Mouse (Mus musculus) fat pad, adult 2 months (tissue): ENCODE data around the gene Olfr320.
"Not testable (repeated sequence)": the region's sequence is repeated elsewhere in the genome, so short reads cannot be mapped to it uniquely, and the experiment has no call there.

Source experiments
- DNase-seq: peaks from one replicate; pipeline ENCODE4 v3.0.0-alpha.2; 2011; ENCODE audit warnings: low read depth, low spot score; ENCODE audit errors: extremely low read depth

Olfr320 gene

DNA sequence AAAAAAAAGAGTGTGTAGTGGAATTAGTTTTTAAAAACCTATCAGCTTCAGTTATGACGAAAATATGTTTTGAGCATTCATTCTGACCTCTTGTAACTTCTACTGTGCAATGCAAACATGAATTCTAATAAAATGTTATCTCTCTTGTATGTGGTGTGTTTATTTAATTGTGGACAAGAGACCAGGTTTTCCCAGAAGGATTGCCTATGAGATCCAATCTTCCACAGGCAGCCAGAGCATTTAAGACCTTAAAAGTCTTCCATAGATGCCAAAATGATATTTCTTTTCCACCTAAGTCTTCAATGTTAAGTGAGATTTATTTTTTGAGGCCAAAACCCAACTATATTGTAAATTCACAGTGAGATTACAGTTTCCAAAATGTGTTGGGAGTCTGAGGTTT is at the start of gene Olfr320:
Gene Olfr320 (plus strand): TSS at position 301 of the 400 bp plus-strand sequence.
- no peak for DNase-seq

DNA sequence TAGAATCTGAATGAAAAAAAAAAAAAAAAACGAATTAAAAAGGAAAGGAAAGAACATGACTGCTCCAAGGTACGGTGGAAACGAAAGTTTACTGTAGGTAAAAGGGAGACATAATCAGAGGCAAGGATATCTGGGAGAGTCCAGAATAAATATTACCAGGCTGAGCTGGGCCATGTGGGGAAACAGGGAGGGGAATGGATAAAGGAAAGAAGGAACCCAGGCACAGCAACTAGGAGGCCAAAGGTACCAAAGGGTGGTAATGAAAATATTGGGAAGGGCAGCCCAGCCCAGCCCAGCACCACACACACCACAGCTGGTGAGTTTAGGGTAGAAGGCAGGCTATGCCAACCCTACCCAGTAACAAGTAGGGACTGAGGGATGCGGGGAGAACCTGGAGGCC is 46.0 kb upstream of the Olfr320 start:
- DNase-seq: no peak

DNA sequence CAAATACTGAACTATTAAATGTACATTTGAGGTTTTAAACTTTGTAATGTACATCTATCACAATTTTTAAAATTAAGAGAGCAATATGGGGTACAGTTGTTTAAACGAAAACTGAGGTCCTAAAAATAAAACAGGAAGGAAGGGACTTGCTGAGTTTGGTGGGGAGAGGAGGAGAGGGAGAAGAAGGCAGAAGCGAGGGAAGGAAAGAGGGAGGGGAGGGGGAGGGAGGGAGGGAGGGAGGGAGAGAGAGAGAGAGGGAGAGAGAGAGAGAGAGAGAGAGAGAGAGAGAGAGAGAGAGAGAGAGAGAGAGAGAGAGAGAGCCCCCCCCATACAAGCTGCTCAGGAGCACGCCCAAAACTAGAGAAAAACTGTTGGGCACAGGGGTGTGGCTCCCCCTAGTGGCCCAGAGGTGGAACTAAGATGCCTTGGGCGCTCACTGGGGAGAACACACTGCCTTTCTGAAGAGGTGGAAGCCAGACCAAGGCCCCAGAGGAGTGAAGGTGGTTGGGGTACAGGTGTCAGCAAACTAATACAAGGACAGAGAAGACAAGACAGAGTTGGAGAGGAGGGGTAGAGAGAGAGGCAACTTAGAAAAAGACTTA is 44.4 kb upstream of the Olfr320 start:
- DNase-seq: no peak

DNA sequence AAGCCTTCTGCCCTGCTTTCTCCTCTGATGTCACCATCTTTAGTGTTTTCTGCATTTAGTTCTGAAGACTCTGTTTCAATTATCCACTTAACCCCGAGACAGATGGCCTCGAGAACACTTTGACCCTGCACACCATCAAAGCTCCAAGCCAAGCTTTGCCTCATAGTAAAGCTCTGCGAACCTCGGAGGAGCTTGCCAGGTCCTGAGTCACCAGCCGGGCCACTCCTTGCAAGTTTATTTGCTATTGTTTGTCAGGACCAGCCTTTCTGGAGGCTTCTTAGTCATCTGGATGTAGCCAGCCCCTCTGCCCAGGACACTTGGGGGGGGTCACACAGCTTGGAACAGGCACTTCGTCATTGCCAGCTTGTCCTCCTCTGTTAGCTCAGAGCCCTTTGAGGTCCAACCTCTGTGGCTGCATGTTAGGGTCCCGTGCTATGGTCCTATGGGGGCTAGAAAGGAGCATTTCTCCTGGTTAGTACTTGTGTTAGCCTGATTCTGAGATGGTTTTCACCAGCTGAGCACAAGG is 42.7 kb upstream of the Olfr320 start:
- DNase-seq: no peak

DNA sequence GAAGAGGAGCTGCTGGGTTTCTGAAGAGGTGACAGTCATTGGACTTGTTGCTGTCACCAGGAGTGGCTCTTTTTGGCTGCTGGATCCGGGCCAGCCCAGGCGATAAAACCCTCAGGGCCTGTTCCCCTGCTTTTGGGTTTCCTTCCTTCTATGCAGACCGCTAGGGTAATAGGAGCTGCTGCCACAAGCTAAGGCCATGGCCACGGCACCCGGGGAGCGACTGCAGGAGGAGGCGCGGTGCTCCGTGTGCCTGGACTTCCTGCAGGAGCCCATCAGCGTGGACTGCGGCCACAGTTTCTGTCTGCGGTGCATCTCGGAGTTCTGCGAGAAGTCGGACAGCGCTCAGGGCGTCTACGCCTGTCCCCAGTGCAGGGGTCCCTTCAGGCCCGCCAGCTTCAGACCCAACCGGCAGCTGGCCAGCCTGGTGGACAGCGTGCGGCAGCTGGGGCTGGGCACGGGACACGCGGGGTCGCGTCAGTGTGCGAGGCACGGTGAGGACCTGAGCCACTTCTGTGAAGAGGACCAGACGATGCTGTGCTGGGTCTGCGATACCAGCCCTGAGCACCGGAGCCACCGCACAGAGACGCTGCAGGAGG is 40.5 kb upstream of the Olfr320 start, which contains the start of gene Trim58:
Gene Trim58 (plus strand): TSS at position 194 of the 596 bp plus-strand sequence.
- no peak for DNase-seq

DNA sequence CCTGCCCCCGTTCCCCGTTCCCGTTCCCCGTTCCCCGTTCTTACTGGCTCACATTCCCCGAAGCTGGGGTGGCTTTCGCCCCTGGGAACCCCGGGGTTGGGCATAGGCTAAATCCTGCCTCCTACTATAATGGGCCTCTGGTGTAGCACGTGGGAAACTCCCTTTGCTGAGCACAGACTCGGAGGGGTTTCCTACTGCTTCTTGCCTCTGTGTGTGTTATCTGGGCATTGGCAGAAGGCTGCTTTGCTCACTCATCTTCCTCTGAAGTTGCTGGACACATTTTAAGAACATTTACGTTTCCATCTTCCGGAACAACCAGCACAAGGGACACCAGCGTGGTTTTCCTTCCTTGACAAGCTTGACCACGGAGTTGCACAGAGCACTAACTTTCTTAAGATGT is 39.8 kb upstream of the Olfr320 start:
- DNase-seq: no peak

DNA sequence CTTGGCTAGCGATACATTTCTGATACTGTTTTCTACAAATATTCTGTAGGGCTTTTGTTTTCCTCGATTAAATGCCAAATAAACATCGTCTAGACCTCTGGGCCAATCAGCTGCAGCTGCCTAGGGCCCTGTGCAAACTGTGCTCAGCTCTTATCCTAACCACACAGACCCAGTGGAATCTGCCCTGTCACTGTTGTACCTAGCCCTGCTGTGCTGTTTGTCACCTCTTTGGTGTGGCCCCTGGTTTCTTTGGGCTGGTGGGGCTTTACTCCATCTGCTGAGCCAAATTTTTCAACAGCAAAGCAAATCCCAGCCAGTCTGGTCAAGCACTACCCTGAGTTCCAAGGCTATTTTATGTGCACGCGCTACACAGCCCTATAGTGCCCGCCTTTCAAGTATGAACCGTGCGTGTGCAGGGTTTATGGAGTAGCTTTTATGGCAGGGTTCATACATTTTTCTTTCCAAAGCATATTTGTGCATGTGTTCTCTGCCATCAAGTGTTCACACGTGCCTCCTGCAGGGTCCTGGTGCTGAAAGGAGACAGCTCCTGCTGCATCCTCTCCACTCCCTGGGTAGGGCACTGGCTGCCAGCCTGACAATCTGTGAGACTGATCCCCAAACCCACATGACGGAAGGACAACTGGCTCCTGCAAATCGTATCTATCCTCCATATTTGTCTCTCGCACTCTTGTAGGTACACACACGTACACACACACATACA is 39.1 kb upstream of the Olfr320 start:
- DNase-seq: no peak

DNA sequence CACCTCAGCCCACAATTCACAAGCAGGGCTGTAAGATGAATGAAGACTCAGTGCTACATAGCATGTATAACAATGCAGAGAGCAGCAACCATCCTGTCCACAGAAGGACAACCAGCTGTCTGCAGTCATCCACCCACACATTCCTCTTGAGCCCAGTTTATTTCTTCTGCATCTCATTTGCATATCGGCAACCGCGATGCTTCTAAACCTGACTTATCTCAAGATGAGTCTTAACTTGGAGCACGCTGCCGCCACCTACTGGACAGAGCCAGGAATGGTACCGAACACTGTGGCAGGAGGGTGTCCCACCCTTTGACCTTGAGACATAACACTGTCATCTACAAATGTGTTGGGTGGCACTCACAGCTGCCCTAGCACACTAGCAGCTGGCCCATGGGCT is 37.5 kb upstream of the Olfr320 start:
- DNase-seq: no peak

DNA sequence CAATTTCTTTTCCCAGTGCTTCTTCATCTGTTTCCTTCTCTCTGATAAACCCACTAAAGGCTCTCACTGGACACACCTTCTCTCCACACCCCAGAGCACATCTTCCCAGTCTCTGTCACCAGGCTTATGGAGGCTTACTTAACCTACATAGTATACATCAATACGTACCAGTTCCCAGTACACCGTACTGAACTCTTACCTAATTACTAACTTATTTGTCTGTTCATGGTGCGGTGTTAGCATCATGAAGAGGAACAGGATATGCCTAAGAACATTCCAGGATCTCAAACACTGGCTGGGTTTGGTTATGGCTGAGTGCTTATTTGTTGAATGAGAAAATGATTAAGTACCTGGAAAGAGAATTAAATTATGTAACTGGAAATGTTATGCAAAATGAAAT is 25.7 kb upstream of the Olfr320 start:
- DNase-seq: no peak

DNA sequence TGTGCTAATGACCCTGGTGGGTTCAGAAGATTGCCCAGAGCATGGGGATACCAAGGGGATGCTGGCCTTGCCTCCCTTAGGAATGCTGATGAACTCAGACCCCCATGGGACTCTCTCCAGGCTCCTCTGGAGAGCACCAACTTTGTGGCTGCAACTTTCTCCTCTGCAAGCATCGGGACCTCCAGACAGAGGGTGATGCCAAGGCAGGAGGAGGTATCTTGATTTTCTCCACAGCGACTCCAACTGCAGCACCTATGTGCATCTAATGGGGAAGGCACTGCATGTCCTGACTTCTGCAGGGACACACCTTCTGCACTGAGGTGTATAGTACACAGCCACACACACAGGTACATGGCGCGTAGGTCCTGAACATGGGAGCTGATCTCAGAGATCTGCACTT is 22.3 kb upstream of the Olfr320 start, which contains the start of gene Olfr322:
Gene Olfr322 (plus strand): TSS at position 187 of the 400 bp plus-strand sequence.
- no peak for DNase-seq

DNA sequence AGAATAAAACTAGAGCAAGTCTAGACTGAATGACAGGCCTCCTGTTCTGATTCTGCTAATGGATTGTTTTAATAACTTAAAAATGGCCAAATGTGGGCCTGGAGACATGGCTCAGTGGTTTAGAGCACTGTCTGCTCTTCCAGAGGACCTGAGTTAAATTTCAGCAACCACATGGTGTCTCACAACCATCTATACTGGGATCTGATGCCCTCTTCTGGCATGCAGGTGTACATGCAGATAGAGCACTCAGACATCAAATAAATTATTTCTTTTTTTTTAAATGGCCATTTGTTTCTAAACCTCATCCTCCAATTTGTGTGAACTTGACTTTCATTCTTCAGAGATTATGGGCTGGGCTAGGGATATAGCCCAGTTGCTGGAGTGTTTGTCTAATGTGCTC is 11.6 kb upstream of the Olfr320 start:
- DNase-seq: no peak

DNA sequence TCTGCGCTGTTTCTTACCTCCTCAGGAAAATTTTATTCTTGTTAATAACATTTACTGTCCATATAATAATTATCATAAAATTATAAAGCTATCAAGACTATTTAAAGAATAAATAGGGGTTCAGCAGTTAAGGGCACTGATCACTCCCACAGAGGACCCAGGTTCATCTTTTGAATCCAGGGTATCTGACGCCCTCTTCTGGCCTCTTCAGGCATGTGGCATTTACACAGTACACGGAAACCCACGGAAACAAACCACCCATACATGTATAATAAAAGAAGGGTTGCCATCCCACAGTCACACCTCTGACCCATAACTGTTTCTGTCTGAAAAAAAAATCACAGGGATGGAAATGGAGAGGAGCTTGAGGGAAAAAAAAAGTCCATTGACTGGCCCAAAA is 9.1 kb upstream of the Olfr320 start:
- DNase-seq: no peak

DNA sequence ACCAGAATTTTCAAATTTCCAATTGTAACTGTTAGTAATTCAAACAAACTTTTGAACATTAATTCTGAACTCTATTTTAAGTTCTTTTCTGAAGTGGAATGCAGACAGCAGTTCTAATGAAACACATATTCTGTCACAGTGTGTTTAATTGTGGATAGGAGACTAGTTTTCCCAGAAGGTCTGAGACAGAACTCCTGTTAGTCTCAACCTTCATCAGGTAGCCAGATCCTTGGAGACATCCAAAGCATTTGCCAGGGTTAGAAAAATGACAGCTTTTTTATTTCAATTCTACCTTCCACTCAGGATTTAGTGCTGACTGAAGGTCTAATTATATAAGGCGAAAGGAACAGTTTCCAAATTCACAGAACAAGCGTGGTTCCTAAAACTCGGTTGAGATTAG is 18.0 kb downstream of the Olfr320 start, which contains the start of gene Olfr319:
Gene Olfr319 (plus strand): TSS at position 301 of the 400 bp plus-strand sequence.
- DNase-seq: no peak

DNA sequence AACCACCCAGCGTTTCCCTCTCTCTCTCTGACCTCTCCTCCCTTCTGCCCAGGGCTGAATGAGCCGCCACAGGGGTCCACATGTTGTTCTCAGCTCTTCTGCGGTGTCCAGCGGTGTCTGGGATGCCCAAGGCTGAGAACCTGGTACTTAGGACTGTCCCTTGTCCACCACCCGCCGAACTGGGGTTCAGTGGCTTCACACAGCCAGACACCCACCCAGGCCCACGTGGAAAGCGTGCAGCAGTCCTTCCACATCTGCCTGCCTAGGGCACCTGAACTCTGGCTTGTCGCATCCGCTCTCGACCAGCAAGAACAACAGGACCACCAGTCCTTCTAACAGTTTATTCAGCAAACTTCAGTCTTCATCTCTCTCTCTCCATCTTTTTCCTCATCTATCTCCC is 28.2 kb downstream of the Olfr320 start:
- no peak for DNase-seq

DNA sequence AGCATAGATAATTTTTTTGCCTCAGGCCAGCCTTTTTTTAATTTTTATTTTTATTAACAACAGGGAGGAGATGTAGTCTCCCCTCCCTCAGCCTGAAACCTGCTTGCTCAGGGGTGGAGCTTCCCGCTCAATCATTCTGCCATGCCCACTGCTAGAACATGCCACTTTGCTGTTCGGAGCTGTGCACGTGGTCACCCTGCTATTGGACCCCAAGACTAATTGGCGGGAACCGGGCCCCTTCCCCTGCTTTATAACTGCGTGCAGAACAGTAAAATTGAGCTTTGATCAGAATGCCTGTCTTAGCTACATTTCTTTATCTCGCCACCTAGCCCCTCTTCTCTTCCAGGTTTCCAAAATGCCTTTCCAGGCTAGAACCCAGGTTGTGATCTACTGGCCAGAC is 36.8 kb downstream of the Olfr320 start:
- DNase-seq: not testable (repeated sequence)

DNA sequence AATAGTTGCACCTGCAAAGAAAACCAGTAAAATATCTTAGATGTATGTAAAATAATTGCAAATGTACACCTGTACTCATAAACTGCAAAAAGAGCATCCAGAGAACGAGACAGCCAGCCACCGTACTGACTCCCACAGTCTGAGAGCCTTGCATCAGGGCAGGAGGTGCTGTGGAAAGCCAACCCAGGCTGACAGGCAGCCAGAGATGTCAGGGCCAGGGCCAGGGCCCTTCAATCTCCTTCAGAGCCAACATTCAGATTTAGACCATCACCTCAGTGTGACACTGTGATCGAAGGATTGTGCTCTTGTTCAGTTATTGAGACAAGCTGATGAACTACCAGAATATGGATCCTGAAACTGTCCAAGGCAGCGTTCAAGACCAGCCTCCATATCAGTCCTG is 38.8 kb downstream of the Olfr320 start:
- DNase-seq: no peak

DNA sequence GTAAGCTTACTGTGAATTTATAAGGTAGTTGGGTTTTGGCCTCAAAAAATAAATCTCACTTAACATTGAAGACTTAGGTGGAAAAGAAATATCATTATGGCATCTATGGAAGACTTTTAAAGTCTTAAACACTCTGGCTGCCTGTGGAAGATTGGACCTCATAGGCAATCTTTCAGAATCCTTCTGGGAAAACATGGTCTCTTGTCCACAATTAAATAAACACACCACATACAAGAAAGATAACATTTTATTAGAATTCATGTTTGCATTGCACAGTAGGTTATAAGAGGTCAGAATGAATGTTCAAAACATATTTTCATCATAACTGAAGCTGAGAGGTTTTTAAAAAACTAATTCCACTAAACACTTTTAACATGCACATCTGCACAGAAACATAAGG is 43.0 kb downstream of the Olfr320 start, which contains the start of gene Olfr318:
Gene Olfr318 (minus strand): TSS at position 101 of the 400 bp plus-strand sequence.
- no peak for DNase-seq

DNA sequence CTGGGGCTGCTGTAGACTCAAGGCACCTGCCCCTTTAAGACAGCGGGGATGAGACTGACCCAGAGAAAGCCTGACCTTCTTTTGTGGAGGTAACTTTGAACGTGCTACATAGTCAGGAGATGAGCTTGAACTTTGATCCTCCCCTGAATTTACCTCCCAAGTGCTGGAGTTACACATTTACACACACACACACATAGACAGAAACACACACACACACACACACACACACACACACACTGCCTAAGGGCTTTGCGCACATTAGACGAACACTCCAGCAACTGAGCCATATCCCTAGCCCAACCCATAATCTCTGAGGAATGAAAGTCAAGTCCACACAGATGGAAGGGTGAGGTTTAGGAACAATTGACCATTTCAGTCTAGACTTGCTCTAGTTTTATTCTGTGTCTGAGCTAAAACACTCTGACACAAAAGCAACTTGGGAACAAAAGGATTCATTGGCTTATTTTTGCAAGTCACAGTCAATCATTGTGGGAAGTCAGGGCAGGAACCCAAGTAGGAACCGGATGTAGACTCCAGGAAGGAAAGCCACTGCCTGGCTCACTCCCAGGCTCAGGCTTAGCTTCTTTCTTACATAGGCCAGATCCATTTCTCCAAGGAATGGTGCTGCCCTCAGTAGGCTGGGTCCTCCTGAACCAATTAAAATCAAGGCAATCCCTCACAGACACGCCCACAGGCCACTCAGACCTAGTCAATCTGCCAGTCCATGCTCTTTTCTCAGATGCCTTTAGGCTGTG is 47.2 kb downstream of the Olfr320 start:
- DNase-seq: not testable (repeated sequence)

DNA sequence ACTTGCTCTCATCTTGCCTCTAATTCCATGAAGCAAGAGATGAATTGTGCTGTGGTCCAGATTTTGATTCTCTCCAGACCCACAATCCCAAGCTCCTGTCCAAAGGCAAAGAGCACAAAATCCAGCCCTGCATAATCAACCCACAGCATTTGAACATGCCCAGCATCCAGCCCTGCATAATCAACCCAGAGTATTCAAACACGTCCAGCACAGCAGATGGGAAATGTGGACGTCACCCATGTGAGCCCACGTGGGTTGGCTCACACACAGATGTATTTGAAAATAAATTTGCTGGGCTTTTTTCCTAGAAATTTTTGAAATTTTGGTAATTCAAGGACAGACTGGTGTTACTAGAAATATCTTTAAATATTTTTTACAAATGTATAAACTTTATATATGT is 52.5 kb downstream of the Olfr320 start:
- DNase-seq: no peak
